Mouse (Mus musculus) liver, adult 2 months (tissue): ENCODE measurements around the gene Ubac2. TPM values are rescaled to one million over a fixed set of nuclear protein-coding genes. Genes with fewer than 3 reads are reported as not detected.

Experiments used
- DNase-seq: peaks from one replicate; pipeline ENCODE4 v3.0.0-alpha.2; 2011; ENCODE audit warnings: low read depth, low spot score; ENCODE audit errors: extremely low read depth
- H3K27ac ChIP-seq: fragments of 200-500 bp; replicated peaks from 2 replicates; pipeline ENCODE4 v1.5.1; 2012; ENCODE audit warnings: low read depth, mild to moderate bottlenecking, control low read depth, inconsistent platforms, low read length; ENCODE audit not compliant: insufficient read depth
- H3K27me3 ChIP-seq: fragments of 200-500 bp; 2 replicates; pipeline ENCODE4 v1.6.1; 2012; ENCODE audit warnings: mild to moderate bottlenecking, moderate library complexity, low read length, inconsistent platforms; ENCODE audit not compliant: control insufficient read depth, insufficient read depth
- H3K36me3 ChIP-seq: fragments of 200-500 bp; 2 replicates; pipeline ENCODE4 v1.6.1; 2012; ENCODE audit warnings: low read length, inconsistent platforms; ENCODE audit not compliant: control insufficient read depth, insufficient read depth
- H3K4me1 ChIP-seq: fragments of 200-500 bp; 2 replicates; pipeline ENCODE4 v1.6.1; 2011; ENCODE audit warnings: low read length; ENCODE audit not compliant: control insufficient read depth, insufficient read depth
- H3K4me3 ChIP-seq: fragments of 200-500 bp; 2 replicates; pipeline ENCODE4 v1.5.1; 2011; ENCODE audit warnings: low read depth, mild to moderate bottlenecking, control low read depth, low read length, moderate library complexity; ENCODE audit not compliant: insufficient read depth
- H3K79me2 ChIP-seq: fragments of 200-500 bp; 2 replicates; pipeline ENCODE4 v1.6.1; 2012; ENCODE audit warnings: inconsistent platforms, mild to moderate bottlenecking, low read length, moderate library complexity; ENCODE audit not compliant: control insufficient read depth, insufficient read depth
- H3K9ac ChIP-seq: fragments of 200-500 bp; 2 replicates; pipeline ENCODE4 v1.6.1; 2012; ENCODE audit warnings: low read depth, mild to moderate bottlenecking, control low read depth, inconsistent platforms, low read length
- CTCF ChIP-seq: fragments of 200-500 bp; IDR thresholded peaks from 2 replicates; pipeline ENCODE4 v1.5.1; 2011; ENCODE audit warnings: low read depth, low read length, control low read depth
- POLR2A ChIP-seq: fragments of 200-500 bp; IDR thresholded peaks from 2 replicates; pipeline ENCODE4 v1.6.1; 2011; ENCODE audit warnings: low read length, control low read depth; ENCODE audit not compliant: insufficient read depth; ENCODE audit errors: extremely low read depth
- WGBS: fragments of 180-500 bp; shearing (Covaris S2); methylation state at CpG from one replicate; pipeline ENCODE4 v1.1.7; 2018; 5-methylcytosine and 5-hydroxymethylcytosine counted together
- polyA plus RNA-seq: library from polyadenylated mRNA; depleted of rRNA; stranded (reverse); fragments of >200 nt; gene quantifications from 2 replicates; pipeline ENCODE4 v1.2.3, GENCODE M21; 2012
- total RNA-seq: library from RNA; depleted of rRNA; stranded (reverse); fragments of >200 nt; gene quantifications from 2 replicates; pipeline ENCODE4 v1.2.3, GENCODE M21; 2014

Gene Ubac2
- total and polyA plus RNA-seq, 2 experiments = 20.3 to 49.4 TPM

GRCm38 (mm10) chr14:122048816-122049215 lies 170.4 kb downstream of the Ubac2 start:
- H3K79me2 ChIP-seq = no peaks in the 10 kb centered on the region
- TF ChIP-seq CTCF = no peak
- no peak for TF ChIP-seq POLR2A
- H3K27ac ChIP-seq = no peak overlapping the region
- H3K9ac ChIP-seq = no peak overlapping the region
- H3K4me3 ChIP-seq = no peak overlapping the region
- no peaks in the 10 kb centered on the region for H3K27me3 ChIP-seq
- no peaks in the 10 kb centered on the region for H3K36me3 ChIP-seq
- DNase-seq = no peak
- H3K4me1 ChIP-seq = no peaks in the 10 kb centered on the region
- 86% methylated on average over 9 of the region's 9 CpGs for WGBS

- Histone ChIP-seq H3K27me3 (no peaks in the 10 kb centered on the region), H3K9ac (no peak overlapping the region), H3K4me3 (no peak overlapping the region), H3K36me3 (no peaks in the 10 kb centered on the region), H3K79me2 (no peaks in the 10 kb centered on the region), H3K4me1 (no peaks in the 10 kb centered on the region), H3K27ac (no peak overlapping the region)
- TF ChIP-seq POLR2A (no peak), CTCF (no peak)
- 82% methylated on average over 9 of the region's 9 CpGs for WGBS
- DNase-seq = no peak
Observed at GRCm38 (mm10) chr14:122052896-122053635, 174.6 kb downstream of the Ubac2 start.

GRCm38 (mm10) chr14:122056871-122057270 lies 178.5 kb downstream of the Ubac2 start:
- WGBS = 70% methylated on average over 6 of the region's 6 CpGs
- H3K27me3 ChIP-seq = no peaks in the 10 kb centered on the region
- no peak overlapping the region for H3K27ac ChIP-seq
- no peaks in the 10 kb centered on the region for H3K36me3 ChIP-seq
- no peaks in the 10 kb centered on the region for H3K79me2 ChIP-seq
- no peak for DNase-seq
- TF ChIP-seq POLR2A = no peak
- TF ChIP-seq CTCF = no peak
- no peak overlapping the region for H3K4me3 ChIP-seq
- no peaks in the 10 kb centered on the region for H3K4me1 ChIP-seq
- no peak overlapping the region for H3K9ac ChIP-seq

- no peak for DNase-seq
- no peak overlapping the region for H3K27ac ChIP-seq
- no peaks in the 10 kb centered on the region for H3K27me3 ChIP-seq
- 32% methylated on average over 2 of the region's 2 CpGs for WGBS
- H3K4me3 ChIP-seq = no peak overlapping the region
- no peaks in the 10 kb centered on the region for H3K79me2 ChIP-seq
- H3K4me1 ChIP-seq = no peaks in the 10 kb centered on the region
- H3K9ac ChIP-seq = no peak overlapping the region
- H3K36me3 ChIP-seq = no peaks in the 10 kb centered on the region
- TF ChIP-seq POLR2A (no peak), CTCF (no peak)
Observed at GRCm38 (mm10) chr14:122057941-122058346, 179.5 kb downstream of the Ubac2 start.

GRCm38 (mm10) chr14:122060642-122061041 lies 182.2 kb downstream of the Ubac2 start:
- whole genome bisulfite sequencing = 2% methylated on average over 3 of the region's 3 CpGs
- H3K79me2 ChIP-seq = no peaks in the 10 kb centered on the region
- H3K36me3 ChIP-seq = no peaks in the 10 kb centered on the region
- H3K27me3 ChIP-seq = no peaks in the 10 kb centered on the region
- no peak overlapping the region for H3K27ac ChIP-seq
- peak; percentile 50 for DNase-seq
- no peaks in the 10 kb centered on the region for H3K4me1 ChIP-seq
- no peak overlapping the region for H3K4me3 ChIP-seq
- TF ChIP-seq CTCF = peak; percentile 87
- no peak for TF ChIP-seq POLR2A
- H3K9ac ChIP-seq = no peak overlapping the region

- no peaks in the 10 kb centered on the region for H3K4me1 ChIP-seq
- WGBS = 93% methylated on average over 6 of the region's 6 CpGs
- no peak for DNase-seq
- H3K27ac ChIP-seq = no peak overlapping the region
- H3K27me3 ChIP-seq = no peaks in the 10 kb centered on the region
- H3K9ac ChIP-seq = no peak overlapping the region
- H3K36me3 ChIP-seq = no peaks in the 10 kb centered on the region
- no peaks in the 10 kb centered on the region for H3K79me2 ChIP-seq
- no peak for TF ChIP-seq POLR2A
- no peak for TF ChIP-seq CTCF
- H3K4me3 ChIP-seq = no peak overlapping the region
Observed at GRCm38 (mm10) chr14:122061376-122061775, 183.0 kb downstream of the Ubac2 start.
